Mouse (Mus musculus) Muller cell, postnatal 12 days (primary cell): ENCODE results near the gene Pllp.

Experiments used
- DNase-seq: peaks from one replicate; pipeline ENCODE4 v3.0.0-alpha.2; 2015; ENCODE audit errors: inconsistent ontology term

Gene Pllp

DNA sequence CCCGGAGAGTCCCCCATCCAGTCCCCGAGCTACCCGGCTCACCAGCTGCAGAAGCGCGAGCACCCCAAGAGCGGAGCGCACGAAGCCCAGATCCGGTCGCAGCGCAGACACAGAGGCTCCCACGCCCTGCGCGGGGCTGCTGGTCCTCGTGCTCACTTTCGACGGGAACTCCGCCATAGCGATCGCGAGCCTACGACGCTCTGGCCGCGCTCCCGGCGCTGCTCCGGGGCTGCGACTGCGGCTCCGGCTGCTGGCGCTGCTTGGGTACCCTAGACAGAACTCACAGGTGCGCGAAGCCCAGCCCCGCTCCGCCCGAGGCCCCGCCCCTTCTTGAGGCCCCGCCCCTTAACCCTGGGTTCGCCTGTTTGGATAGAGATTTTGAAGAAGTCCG is at the start of gene Pllp:
Pllp (minus strand) TSS at position 285 of the 391 bp plus-strand sequence.
- peak; percentile 53 for DNase-seq

DNA sequence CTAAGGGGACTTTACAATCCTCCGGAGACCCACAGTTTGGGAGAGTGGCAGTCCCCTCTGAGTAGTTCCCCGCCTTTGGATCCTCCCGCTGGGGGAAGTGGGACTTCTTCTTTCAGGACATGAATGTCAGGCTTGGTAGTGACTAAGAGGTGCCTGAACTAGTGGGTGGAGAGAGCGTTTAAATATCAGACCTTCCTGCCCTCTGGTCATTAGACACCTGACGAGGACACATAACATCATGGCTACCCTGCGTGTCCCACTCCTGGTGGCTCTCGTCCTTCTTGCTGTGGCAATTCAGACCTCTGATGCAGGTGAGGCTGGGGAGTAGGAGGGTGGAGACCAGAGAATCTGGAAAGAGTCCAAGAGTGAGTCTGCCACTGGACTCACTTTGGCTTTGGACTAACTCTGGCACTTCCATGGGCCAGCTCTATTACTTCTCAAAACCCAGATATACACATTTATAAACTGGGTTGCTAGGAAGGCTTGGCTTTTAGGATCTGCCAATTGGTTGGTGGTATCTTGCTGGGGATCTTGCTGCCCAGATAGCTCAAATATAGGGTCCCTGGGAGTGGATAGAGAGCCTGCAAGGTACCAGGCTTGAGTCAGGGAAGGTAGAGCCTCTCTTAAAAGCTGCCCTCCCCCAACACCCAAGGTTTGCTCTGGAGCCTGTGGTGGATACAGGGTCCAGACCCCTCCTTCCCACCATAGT is 49.6 kb upstream of the Pllp start, which contains the start of gene Ccl22:
Ccl22 (plus strand) TSS at position 115 of the 709 bp plus-strand sequence.
- DNase-seq: no peak

DNA sequence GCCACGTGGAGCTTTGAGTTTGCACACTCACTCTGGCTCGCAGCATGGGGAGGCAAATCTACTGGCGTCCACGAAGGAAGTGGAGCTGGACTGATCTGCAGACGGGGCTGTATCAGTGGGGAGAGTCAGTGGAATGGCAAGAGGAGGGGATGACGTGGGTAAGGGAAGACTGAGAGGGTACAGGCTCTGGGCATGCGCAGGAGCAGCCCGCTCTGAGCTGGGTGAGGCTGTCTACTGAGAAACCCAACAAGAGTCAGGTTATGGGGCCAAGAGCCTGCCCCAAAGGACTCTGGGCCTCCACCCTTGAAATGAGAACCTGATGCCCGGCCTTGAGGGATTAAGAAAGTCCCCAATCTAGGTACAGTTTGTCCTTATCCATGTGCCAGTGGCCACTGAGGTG is 48.9 kb upstream of the Pllp start:
- DNase-seq: no peak

DNA sequence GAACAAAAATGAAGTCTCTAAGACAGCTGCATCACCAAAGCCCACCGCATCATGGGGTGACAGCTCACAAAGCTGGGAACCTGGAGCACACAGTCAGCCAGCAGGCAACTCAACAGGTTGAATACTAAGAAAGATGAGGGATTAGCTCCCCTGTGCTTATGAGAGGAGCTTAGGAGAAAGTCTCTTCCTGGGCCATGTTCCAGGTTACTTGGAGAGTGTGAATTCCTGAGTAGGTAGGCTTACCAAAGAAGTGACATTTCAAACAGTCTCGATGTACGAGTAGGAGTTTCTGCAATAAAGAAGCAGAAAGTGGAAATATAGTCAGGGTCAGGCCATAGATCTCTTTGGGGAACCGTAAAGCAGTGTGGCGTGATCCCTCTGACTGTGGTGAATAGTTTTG is 48.4 kb upstream of the Pllp start:
- DNase-seq: no peak

DNA sequence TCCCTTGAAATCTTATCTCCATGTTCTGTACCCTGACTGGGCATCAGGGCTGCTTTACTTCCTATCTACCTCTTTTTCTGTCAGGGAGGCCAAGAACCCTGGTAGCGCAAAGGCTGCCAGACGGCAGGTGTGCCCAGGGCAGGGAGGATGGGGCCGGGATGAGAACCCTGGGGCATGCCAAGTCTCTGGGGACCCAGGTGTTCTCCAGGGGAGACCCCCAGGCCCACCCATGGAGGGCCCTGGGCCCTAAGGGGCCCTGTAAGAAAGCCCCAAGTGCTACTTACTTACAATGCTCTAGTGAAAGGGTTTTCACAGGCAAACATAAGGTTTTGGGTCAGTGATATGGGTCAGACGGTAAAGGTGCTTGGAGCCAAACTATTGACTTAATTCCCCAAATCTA is 45.6 kb upstream of the Pllp start:
- DNase-seq: no peak

DNA sequence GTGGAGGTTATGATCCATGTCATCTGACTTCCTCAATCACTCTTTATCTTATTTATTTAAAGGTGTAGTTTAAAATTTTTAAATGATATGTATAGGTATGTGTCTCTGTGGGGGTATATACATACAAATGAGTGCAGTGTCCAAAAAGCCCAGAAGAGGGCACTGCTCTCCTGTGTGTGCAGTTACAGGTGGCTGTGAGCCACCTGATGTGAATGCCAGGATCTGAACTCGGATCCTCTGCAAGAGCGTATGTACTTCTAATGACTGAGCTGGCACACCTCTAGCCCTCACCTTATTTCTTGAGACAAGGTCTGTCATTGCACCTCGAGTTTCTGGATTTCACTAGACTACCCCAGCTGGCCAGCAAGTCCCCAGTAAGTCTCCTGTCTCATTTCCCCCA is 44.5 kb upstream of the Pllp start:
- DNase-seq: no peak

DNA sequence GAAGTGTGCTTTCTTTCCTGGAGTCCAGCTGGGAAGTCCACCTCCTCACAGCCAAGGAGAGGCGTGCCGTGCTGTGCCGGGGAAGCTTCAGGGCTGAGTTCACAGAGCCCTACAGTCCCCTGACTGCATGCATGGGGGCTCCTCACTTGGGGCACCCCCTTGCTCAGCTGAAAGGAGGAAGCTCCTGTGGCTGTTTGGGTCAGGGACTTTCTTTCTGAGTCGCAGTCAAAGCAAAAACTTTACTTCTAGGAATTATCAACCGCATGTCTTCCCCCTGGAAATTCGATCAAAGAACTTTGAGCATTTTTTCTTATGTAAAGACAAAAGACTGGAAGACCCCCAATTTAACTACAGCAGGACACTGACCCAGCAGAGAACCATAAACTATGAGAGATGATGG is 43.8 kb upstream of the Pllp start:
- no peak for DNase-seq

DNA sequence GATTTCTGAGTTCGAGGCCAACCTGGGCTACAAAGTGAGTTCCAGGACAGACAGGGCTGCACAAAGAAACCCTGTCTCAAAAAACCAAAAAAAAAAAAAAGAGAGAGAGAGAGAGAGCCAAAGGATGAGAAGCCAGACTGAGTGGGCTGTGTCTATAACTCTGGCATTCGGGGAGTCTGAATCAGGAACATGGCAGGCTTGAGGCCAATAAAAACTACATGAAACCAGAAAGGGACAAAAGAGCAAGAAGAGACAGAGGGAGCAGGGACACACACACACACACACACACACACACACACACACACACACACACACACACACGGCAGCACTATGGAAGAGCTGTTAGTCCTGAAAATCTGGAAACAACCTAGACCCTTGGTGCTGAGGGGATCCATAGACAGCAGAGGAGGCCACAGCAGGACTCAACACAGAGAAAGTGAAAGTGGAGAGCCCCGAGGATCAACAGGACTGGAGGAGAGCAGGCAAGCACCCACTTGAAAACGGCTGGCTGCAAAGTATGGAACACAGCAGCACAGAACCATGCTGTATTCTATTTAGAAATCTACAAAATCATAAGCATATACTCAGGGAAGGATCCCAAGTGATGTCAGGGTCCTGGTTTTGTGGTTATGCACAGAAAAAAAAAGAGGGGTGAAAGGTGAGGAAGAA is 39.5 kb upstream of the Pllp start:
- DNase-seq: peak; percentile 61

DNA sequence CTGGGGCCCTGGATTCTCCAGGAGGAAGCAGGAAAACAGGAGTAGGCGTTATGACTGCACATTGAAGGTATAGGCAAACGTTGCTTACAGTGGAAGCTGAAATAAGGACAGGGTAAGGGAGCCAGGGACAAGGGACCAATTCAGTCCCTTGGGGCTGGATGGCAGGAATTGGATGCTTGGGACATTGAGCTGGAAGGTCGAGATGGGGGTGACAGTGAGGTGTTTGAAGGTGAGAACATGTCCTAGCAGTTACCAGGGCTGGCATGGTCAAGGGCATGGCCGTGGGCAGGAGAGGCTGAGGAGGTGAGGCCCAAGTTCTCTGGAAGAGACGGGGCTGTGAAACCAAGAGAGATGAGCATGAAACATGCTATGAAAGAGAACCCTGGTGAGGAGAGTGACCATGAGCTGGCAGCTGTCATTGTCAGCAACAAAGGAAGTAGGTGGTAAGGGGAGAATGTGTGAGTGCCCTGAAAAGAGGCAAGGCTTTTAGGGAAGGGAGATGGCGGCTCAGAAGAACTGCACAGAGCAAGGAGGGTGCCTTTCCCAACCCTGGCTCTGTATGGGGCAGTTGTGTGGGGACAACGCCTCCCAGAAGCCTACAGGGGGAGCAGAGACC is 38.8 kb upstream of the Pllp start:
- DNase-seq: no peak

DNA sequence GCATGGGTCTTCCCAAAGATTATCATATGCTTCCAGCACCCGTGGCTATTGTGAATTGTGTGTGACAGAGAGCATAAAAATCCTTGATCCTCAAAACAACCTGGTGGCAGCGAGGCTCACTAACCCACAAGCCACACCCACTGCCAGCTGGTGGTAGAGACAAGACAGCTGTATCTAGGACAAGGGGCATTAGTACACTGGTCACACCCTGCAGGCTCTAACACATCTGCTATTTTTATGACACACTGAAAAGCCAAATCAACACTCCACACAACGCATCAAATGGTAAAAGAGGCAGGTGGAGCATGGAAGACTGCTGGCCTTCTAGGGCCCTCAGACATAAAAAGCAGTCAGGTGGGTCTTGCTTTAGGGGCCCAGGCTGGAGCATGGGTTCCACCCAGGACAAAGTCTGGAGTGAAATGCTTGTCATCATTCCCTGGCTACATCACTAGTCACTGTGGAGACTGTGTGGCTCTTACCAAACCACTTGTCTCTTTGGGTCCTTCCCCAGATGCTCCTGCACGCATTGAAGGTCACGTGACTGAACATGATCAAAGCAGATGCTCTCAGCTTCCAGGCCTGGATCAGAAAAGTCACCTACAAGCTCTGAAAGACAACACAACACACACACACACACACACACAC is 37.9 kb upstream of the Pllp start:
- no peak for DNase-seq

DNA sequence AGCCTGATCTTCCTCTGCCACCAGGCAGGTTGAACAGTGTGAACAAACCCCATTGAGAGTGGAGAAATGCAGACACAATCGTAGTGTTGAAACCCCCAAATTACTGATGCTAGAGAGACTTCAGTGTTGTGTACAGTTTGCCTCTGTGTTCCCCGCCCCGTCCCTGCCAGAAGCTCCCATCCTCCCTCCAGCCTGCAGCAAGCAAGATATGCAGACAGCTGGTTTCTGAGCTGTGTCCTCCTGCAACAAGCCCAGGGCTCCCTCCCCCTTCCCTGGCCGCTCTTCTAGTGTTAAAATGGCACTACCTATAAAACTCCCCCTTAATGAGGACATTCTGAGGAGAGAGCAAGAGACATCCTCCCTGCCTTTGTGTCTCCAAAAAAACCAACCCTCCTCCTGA is 33.2 kb upstream of the Pllp start:
- no peak for DNase-seq

DNA sequence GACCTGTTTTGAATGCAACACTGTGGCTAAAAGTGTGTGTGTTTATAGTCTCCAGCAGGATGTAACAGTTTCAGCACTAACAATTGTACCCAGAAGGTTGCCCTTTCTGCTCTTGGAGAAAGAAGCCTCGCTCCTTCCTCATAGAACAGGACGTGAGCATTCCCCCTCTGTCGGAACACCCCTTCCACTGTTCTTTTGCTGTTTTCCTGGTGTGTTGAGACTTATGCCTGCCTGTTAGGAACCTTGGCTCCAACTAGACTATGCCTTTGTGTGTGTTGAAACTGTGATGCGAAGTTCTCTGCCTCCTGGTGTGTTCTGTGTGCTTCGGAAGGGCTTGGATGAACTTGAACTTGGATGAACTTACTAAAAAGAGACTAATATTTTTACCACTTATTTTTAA is 29.9 kb upstream of the Pllp start:
- no peak for DNase-seq

DNA sequence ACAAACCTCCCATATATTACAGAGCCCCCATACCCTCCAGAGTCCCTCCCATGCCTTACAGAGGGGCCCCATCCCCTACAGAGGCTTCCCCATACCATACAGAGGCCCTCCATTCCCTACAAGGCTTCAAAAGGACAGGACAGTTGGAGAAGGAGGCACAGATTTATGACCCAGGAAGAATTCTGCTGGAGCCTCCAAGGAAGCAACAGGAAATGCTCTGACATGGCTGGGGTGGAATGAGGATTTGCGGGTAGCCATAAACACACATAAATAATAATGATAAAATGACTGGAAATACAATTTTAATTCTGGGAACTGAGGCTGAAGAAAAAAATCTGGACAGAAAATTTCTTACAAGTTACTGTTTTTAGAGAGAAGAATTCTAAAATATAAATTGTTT is 20.8 kb upstream of the Pllp start:
- no peak for DNase-seq

DNA sequence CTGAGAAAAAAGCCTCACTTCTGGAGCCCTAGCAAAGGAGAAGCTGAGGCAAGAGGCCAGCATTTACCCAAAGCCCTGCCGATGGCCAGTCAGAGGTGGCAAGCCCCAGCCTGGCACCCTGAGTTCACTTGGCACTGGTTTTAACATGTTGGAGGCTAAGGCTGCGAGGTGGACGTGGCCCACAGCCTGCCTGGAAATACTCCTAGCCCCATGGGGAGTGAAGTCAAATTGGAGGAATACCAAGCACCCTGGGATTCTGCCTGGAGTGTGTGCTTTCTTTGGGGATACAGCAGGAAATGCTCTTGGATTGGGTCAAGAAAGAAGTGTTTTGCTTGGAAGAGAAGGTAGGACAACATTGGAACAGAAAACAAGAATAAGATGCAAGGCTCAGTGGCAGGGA is 19.8 kb upstream of the Pllp start:
- DNase-seq: no peak

DNA sequence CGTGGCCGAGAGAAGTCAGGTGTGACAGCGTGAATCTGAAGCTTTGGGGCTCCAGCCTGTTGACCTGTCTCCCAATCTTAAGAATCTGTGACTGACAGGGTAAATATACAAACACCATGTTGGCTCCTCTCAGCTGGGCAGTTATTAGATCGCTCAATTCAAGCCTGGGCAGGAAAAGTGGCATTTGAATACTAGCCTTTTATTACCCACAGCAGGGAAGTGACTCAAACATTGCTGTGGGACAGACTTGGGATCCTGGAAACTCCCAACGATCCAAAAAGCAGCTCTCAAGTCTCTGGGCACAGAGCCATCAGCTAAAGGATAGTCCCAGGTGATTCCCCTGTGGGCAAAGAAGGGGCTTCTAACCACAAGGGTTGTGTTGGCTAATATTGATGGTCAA is 18.5 kb upstream of the Pllp start:
- DNase-seq: peak; percentile 58

DNA sequence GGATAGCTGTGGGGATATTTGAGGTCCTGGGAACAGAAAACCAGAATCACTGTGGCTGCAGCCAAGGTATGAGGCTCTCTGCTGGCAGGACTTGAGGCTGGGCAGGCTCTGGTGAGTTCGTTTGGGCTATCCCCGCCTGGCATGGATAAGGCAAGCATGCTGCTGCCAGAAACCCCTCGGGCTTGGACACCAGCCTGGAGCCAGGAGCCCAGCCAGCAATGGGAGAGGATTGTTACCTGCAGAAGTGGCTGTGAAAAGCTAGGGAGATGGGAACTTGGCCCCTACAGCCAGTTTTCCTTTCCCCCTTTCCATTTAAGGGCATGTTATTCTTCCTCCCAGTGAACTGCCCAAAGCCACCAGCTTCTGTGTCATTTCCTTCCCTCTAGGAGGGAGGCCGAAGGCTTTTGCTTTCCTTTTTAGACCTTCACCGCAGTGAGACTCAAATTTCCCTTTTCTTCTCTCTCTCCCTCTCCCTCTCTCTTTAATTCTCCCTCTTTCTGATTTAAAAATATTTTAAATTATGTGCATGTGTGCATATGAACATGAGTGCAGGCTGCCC is 15.2 kb upstream of the Pllp start:
- peak; percentile 79 for DNase-seq

DNA sequence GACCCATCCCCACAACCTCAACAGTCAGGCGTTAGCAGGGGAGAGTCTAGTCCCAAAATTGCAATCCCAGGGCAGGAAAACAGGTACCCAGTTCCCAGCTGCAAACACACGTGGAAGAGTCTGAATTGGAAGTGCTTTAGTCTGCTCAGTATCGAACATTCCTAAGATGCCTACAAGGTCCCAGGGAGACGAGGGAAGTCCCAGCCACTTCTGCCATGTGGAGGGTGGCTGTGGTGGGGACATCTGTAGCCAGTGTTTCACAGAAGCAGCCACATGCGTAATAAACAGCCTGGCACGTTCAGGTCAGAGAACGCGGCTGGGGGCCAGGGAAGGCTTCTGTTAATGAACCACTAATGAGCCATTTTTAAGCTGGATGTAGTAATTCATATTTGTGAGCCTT is 14.3 kb upstream of the Pllp start:
- peak; percentile 76 for DNase-seq

DNA sequence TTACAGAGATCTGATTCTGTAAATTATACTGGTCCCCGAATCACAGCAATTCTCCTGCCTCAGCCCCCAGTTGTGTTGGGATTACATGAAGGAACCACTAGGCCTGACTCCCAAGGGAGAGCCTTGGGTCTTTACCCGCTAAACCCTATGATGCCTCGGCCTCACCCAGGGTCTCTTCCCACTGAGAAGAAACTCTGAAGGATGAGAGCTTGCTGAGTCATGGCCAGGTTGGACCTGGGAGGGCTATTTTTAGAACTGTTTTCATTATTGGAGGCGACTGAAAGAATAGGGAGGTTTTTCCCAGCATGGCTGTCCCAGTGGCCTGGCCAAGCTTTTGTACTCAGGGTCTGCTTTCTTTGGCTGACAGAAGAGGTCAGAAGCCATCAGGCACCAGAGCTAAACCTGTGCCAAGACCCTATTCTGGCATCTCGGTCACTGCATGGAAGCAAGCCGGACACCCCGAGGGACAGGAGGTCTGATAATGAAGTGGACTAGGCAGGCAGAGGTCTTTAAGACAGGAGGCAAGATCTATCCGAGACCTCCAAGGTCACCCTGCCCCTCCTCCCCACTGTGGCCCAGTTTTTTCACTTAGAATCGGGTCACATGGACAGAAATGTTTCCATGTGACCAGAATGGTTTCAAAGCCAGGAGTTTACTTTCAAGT is 10.8 kb upstream of the Pllp start:
- DNase-seq: no peak

DNA sequence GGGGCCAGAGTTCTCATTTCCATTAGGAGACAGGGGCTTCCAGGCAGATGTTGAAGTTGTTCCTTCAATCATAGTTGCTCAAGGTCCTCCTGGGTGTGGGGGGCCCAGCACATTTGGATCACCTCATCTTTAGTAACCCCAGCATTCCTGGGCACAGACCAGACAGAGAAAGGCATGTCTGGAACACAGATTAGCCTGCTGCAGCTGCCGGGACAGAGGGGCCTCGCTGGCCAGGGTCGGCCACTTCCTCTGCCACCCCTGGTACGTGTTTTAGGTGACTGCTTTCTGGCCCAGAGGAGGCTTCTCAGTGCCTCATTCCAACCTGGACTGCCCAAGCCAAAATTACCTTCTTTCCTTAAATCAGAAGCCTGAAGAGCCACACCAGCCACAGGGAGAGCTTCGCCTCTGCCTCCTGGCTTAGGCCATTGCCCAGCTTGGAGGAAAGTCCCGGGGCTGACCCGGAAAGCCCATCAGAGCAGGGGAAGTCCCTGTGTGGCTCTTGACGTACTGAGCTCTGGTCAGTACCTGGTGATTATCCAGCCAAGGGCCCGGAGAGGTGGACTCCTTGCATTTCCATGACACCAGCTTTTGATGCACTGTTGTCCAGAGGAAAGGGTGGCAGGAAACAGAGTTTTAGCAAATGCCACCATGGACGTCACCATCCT is 9.6 kb upstream of the Pllp start:
- no peak for DNase-seq

DNA sequence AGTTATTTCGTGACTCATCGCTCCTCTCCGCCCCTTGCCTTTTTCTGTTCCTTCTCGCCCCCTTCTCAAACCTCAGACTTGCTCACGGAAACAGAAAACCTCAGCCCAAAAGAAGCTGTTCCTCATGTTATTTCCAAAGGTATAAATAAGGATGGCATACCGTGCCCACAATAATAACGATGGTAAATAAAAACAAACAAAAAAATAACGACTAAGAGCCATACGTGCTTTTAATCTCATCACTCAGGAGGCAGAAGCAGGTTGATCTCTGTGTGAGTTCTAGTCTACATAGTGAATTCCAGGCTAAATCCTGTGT is 8.5 kb upstream of the Pllp start:
- DNase-seq: no peak

DNA sequence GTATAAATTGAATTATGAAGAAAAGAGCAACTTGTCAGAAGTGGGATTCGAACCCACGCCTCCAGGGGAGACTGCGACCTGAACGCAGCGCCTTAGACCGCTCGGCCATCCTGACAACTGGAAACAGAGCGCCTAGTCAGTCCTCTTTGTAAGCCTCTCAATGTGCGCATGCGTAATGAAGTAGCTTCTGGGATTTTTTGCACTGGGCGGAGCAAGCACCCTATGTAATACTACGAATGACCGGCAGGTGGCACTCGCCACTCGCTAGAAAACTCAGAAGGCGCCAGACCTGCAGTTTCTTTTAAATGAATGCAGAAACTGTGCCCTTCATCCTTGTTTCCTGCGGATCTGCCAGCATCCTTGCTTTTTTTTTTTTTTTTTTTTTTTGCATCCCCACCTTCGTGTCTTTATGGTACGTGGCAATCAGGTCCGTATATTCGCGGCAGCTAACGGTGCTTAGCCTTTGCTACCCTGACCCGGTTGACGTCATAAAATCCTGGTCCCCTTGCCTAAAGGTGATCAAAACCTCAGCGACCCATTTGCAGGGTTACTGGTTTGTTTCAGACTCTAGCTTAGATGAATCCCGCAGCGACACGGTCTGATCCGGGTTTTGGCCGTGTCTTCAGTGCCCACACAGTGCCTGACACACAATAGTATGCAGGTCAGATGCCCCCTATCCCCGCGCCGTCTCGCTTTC is 8.0 kb upstream of the Pllp start:
- peak; percentile 96 for DNase-seq
